ENCODE assay signal across 8 mouse cellular contexts in the genomic region with DNA sequence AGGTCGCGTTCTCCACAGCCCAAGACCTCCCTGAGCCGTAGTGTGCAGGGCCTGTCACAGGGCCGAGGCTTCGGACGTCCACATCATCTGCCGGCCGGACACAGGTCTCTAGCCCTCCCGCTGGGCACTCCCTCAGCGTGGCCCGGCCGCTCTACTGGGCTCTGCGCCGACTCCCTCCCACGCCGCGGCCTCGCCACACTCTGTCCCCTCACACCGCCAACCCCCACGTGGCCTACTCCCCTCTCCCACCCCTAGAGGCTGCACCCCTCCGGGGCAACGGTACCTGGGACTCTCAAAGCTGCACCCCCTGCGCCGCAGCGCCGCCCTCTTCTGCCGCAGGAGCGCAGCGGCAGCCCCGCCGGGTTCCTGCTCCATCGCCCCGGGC. TPM values are rescaled to one million over a fixed set of nuclear protein-coding genes. Genes with fewer than 3 reads are reported as not detected.
DNase-seq lines count a peak whose midpoint lies in the region; ATAC-seq and TF ChIP-seq lines count a peak whose summit lies in the region.

No protein-coding gene starts in this region.

- peak overlapping the region; percentile 98 for H3K4me2 ChIP-seq in kidney, embryonic 16.5 days (replicated peaks; ENCODE audit: low read depth, low read length)
- peak overlapping the region; percentile 97 for H3K4me2 ChIP-seq in forebrain, embryonic 16.5 days (ENCODE audit: low read length)

- no peaks in the 10 kb centered on the region for H3K9me3 ChIP-seq in kidney, embryonic 16.5 days (ENCODE audit: low read length)
- no peaks in the 10 kb centered on the region for H3K9me3 ChIP-seq in forebrain, embryonic 16.5 days (ENCODE audit: control insufficient read depth, low read length)

- WGBS in kidney, embryonic 16.5 days: 0% methylated on average over 28 of the region's 33 CpGs
- under 1% methylated on average over 33 of the region's 33 CpGs for WGBS in forebrain, embryonic 16.5 days
- whole genome bisulfite sequencing in macrophage (ENCODE audit: missing documents): 0% methylated on average over 31 of the region's 33 CpGs

- TF ChIP-seq POLR2A in bone marrow macrophage, adult 2 months (IDR thresholded peaks at IDR 0.05; ENCODE audit: borderline replicate concordance, low read depth, low read length): no peak

- peak; percentile 49 for ATAC-seq in kidney, embryonic 16.5 days (ENCODE audit: low FRiP score, low TSS enrichment)
- 0 out of 2 replicates have a peak, but pooled peaks have one; percentile 0 for ATAC-seq in forebrain, embryonic 16.5 days

- DNase-seq in kidney, postnatal 14 days: no peak
- DNase-seq in layer of hippocampus, adult 18-20 months (ENCODE audit: low spot score in 2 of 2): no peak
- DNase-seq in adrenal gland, postnatal 4 days (ENCODE audit: low spot score in 2 of 2): no peak
- DNase-seq in kidney, postnatal 10 days: no peak

- H3K36me3 ChIP-seq in kidney, embryonic 16.5 days (ENCODE audit: insufficient read depth, low read length): no peaks in the 10 kb centered on the region
- H3K36me3 ChIP-seq in forebrain, embryonic 16.5 days (ENCODE audit: control insufficient read depth, insufficient read depth): no peaks in the 10 kb centered on the region
- H3K36me3 ChIP-seq in macrophage (ENCODE audit: inconsistent target): no peaks in the 10 kb centered on the region

- H3K79me2 ChIP-seq in macrophage (ENCODE audit: inconsistent target): no peaks in the 10 kb centered on the region

- peak overlapping the region; percentile 77 for H3K4me3 ChIP-seq in kidney, embryonic 16.5 days (ENCODE audit: low read length)
- peak overlapping the region; percentile 65 for H3K4me3 ChIP-seq in bone marrow macrophage, adult 2 months (ENCODE audit: insufficient read depth, low read length)
- peak overlapping the region; percentile 70 for H3K4me3 ChIP-seq in forebrain, embryonic 16.5 days (replicated peaks; ENCODE audit: low read length)
- H3K4me3 ChIP-seq in macrophage (ENCODE audit: inconsistent target): peak overlapping the region; percentile 20

- peaks cover 16% of the 10 kb centered on the region; the same call in 1 of the 2 replicates for H3K4me1 ChIP-seq in kidney, embryonic 16.5 days (ENCODE audit: insufficient read depth, low read length)
- peaks cover 8% of the 10 kb centered on the region for H3K4me1 ChIP-seq in bone marrow macrophage, adult 2 months (ENCODE audit: control insufficient read depth, insufficient read depth, low read length)
- H3K4me1 ChIP-seq in forebrain, embryonic 16.5 days (replicated peaks; ENCODE audit: control insufficient read depth, insufficient read depth, low read length): peaks cover 18% of the 10 kb centered on the region

- H3K9ac ChIP-seq in kidney, embryonic 16.5 days (replicated peaks; ENCODE audit: low read length): peak overlapping the region; percentile 74
- peak overlapping the region; percentile 74 for H3K9ac ChIP-seq in forebrain, embryonic 16.5 days (replicated peaks; ENCODE audit: low read depth, low read length)

- TF ChIP-seq CTCF in bone marrow macrophage, adult 2 months (IDR thresholded peaks at IDR 0.05; ENCODE audit: low read depth, low read length): no peak

- no peaks in the 10 kb centered on the region for H3K27me3 ChIP-seq in kidney, embryonic 16.5 days (ENCODE audit: insufficient read depth, low read length)
- H3K27me3 ChIP-seq in forebrain, embryonic 16.5 days (replicated peaks; ENCODE audit: control insufficient read depth, insufficient read depth, low read length): no peaks in the 10 kb centered on the region

- 0 out of 2 replicates have a peak overlapping the region, but pooled peaks have one; percentile 33 for H3K27ac ChIP-seq in kidney, embryonic 16.5 days (ENCODE audit: low read length)
- H3K27ac ChIP-seq in bone marrow macrophage, adult 2 months (ENCODE audit: insufficient read depth, low read depth, low read length): no peak overlapping the region
- no peak overlapping the region for H3K27ac ChIP-seq in forebrain, embryonic 16.5 days (ENCODE audit: low read length)
- no peak overlapping the region for H3K27ac ChIP-seq in macrophage

RNA-seq across cellular contexts. Expression of gene Garnl3, which starts 1.3 kb away (rescaled TPM):
- 10.9 and 13.6 TPM in 2 replicates for polyA plus RNA-seq in kidney, embryonic 16.5 days (2015; fragmentation: Nextera tagmentation; extraction: Ambion mirVana)
- 3.0 and 4.4 TPM in 2 replicates for polyA plus RNA-seq in bone marrow macrophage, adult 2 months (2012; ENCODE audit: insufficient read depth, insufficient read length, missing spikeins)
- 26.2 and 34.5 TPM in 2 replicates for polyA plus RNA-seq in forebrain, embryonic 16.5 days (2015; fragmentation: Nextera tagmentation; extraction: Ambion mirVana)
- 10 to 100 TPM in 1 of 26 experiments, 1 to 10 TPM in 24, under 1 TPM in 1; 0.21 to 10.6 (median 4.6) TPM for total RNA-seq in macrophage (2018; cell fraction: chromatin; rRNA removed)
- total RNA-seq in macrophage (2018; cell fraction: cytosol; rRNA removed): 1 to 10 TPM in 3 of 26 experiments, under 1 TPM in 23; 0.24 to 1.2 (median 0.54) TPM
- total RNA-seq in macrophage (2018; cell fraction: nucleus; rRNA removed): 1 to 10 TPM in 20 of 26 experiments, under 1 TPM in 6; 0.53 to 6.9 (median 1.9) TPM
- 0.25 to 0.49 TPM (median 0.47 TPM) in 3 replicates for polyA plus RNA-seq in macrophage (2018)
- total RNA-seq in layer of hippocampus, adult 18-20 months (2021): 10 to 100 TPM; 28.7 to 37.6 TPM
- 10 to 100 TPM; 35.7 to 39.7 TPM for total RNA-seq in adrenal gland, postnatal 4 days (2021)

Comparison
In these comparisons a context has a peak if more than half of its experiments do, and no peak if none do; other contexts are left out.
1. H3K4me3 ChIP-seq: peak in every context shown above with its lines; median percentile 77 in kidney, embryonic 16.5 days; 70 in forebrain, embryonic 16.5 days; 65 in bone marrow macrophage, adult 2 months; 20 in macrophage.